Mouse (Mus musculus): ENCODE results near the gene Vnn3.
A peak's percentile ranks its signal among the peaks of the same experiment; 100 is the strongest.

The Vnn3 gene

GRCm38 (mm10) chr10:23851228-23851912 lies at the start of gene Vnn3:
Vnn3 (plus strand) TSS chr10:23851462.
- no peak for DNase-seq

- DNase-seq, result no peak
Observed at GRCm38 (mm10) chr10:23802911-23803310, 48.4 kb upstream of the Vnn3 start.

GRCm38 (mm10) chr10:23804665-23805064 lies 46.6 kb upstream of the Vnn3 start:
- DNase-seq, result no peak

DNA sequence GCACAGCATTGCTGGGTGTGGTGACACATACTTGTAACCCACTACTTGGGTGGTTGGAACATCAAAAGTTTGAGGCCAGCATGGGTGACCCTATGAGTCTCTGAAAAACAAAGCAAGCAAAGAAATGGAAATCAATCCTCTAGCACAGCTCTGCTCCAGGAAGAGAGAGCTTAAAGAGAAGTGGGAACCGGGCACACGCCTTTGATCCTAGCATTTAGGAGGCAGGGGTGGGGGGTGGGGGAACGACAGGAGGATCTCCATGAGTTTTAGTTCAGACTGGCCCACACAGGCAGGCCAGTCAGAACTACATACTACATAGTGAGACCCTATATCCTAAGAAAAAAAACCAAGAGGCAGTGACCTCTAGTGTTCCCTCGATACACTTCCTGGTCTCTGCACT lies 45.1 kb upstream of the Vnn3 start:
- DNase-seq, result no peak

- peak; percentile 65 to 88 for DNase-seq
Observed at GRCm38 (mm10) chr10:23811635-23812437, 39.4 kb upstream of the Vnn3 start.

DNA sequence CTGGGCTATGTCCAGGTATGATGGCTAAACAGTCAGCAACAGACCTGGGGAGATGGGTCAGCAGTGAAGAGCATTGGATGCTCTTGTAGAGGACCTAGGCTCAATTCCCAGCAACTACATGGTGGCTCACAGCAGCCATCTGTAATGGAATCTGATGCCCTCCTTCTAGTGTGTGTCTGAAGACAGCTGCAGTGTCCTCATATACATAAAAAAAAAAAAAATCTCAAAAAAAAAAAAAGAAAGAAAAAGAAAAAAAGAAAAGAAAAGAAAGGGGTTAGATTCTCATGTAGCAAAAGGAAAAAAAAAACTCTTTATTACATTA lies 38.9 kb upstream of the Vnn3 start:
- no peak for DNase-seq

- no peak for DNase-seq
Observed at GRCm38 (mm10) chr10:23812852-23813766, 38.2 kb upstream of the Vnn3 start.

DNA sequence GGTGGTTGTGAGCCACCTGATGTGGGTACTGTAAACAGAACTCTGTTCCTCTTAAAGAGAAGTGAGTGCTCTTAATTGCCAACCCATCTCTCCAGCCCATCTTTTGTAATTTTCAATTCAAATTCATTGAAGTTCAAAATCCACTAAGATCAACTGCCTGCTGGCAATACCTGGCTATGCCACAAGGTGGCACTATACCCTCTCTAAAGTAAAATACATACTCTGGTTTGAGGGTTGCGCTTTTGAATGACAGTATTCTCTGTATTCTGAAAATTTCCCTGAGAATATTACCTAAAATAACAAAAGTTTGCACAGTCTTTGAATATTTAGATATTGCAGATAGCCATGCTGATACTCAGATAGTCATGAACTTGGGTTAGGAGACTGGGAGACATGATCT lies 36.1 kb upstream of the Vnn3 start:
- peak; percentile 66 to 89 for DNase-seq

- no peak for DNase-seq
Observed at GRCm38 (mm10) chr10:23816241-23816640, 35.0 kb upstream of the Vnn3 start.

- no peak for DNase-seq
Observed at GRCm38 (mm10) chr10:23826516-23826915, 24.7 kb upstream of the Vnn3 start.

GRCm38 (mm10) chr10:23836003-23836964 lies 15.0 kb upstream of the Vnn3 start:
- peak; percentile 48 to 49 for DNase-seq

DNA sequence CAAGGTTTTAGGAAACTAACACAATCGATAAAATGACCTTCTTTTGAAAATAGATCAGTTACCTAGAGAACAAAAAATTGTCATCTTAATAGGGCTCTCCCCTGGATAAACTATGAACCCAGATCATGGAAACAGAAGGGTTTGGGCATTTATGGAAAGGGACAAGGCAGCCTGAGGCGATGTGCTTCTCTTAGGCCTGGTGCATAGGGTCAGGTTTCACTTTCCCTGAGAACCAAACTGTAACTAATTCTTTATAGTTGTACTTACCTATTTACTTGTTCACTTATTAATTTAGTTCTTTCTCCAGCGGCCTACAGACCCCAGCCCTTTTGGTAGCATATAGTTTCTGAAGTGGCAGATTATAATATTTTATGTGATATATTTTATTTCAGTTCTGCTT lies 14.1 kb upstream of the Vnn3 start:
- no peak for DNase-seq

- DNase-seq, result peak; percentile 10 to 38
Observed at GRCm38 (mm10) chr10:23838910-23839309, 12.4 kb upstream of the Vnn3 start.

DNA sequence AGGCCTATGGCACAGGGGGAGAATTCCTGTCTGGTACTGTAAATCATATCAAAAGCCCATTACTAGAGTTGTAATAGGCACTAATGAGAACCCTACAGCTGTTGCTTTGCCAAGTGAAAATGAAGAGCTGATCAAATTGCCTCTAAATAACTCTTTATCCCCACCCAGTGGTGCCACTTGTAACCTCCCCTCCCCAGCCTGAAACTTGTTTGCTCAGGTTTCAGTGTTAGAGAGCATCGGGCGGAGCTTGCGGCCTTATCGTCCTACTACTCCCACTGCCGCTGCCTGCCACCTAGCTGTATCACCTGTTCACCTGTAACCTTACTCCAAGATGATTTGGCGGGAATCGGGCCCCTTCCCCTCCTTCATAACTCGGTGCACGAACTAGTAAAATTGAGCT lies 11.9 kb upstream of the Vnn3 start:
- peak in 1 of 2 experiments; percentile 8 for DNase-seq

GRCm38 (mm10) chr10:23840496-23840895 lies 10.8 kb upstream of the Vnn3 start:
- no peak for DNase-seq

GRCm38 (mm10) chr10:23852096-23852495 lies 834 bp downstream of the Vnn3 start:
- no peak for DNase-seq

DNA sequence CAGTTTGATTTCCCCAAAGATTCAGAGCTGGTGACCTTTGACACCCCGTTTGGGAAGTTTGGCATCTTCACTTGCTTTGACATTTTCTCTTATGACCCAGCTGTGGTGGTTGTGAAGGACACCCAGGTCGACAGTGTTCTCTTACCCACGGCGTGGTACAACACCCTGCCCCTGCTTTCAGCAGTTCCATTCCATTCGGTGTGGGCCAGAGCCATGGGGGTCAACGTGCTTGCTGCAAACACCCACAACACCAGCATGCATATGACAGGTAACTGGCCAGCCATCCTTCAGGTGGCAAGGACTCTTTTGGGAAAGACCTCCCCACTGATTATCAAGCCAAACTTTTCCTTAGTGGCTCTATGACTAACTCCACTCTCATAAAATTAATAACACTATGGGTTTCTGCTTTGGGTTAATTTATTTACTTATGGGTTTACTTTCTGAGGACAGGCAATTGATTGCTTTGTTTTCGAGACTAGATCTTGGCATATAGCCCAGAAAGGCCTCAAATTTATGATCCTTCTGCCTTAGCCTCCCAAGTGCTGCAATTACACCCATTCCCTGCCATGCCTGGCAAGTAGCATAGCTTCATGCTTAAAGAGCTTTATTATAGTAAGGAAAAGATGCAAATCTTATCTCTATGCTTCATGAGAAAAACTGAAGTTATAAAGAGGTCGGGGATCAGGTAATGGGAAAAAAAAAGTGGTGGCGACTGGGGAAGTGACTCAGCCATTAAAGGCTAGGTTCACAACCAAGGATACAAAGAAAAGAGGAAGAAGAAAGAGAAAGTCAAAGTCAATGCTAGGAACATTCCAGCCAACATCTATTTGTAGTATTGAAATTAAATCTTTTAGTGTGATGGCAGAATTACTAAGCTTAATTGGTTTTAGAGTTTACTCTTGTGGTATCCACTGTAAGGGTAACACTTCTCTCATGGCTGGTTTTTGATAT lies 13.4 kb downstream of the Vnn3 start:
- DNase-seq, result peak in 1 of 2 experiments; percentile 8

GRCm38 (mm10) chr10:23880695-23881094 lies 29.4 kb downstream of the Vnn3 start:
- peak; percentile 46 to 78 for DNase-seq

GRCm38 (mm10) chr10:23884910-23885309 lies 33.6 kb downstream of the Vnn3 start:
- DNase-seq, result peak in 1 of 2 experiments; percentile 51

GRCm38 (mm10) chr10:23886060-23886459 lies 34.8 kb downstream of the Vnn3 start:
- no peak for DNase-seq

DNA sequence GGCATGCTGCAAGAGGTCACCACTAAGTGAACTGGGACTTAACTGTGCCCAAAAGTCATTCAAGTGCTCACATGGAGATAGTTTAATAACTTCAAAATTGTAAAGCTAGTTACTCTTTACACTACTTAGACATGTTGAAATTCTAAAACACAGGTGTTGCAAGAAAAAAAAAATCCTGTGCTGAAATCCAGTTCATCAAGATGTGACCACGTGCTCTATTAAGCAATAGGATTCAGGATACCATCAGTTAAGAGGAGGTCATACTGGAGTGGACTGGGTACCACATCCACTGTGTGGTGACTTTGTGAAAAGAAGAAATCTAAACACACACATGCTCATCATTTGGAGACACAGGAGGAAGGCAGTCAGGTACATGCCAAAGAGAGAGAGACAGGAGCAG lies 41.7 kb downstream of the Vnn3 start:
- no peak for DNase-seq

Data from kidney, postnatal 36 days (tissue).